Mouse (Mus musculus) liver, adult (tissue): ENCODE data around the gene 1700067K01Rik.
A peak's percentile ranks its signal among the peaks of the same experiment; 100 is the strongest.

Experiments
- GATA4 ChIP-seq: IDR thresholded peaks from 2 replicates; pipeline ENCODE4 v1.6.1; 2014; ENCODE audit warnings: mild to moderate bottlenecking, low read length; ENCODE audit not compliant: insufficient replicate concordance

1700067K01Rik gene

GRCm38 (mm10) chr8:83999057-83999705 is 2.1 kb upstream of the 1700067K01Rik start:
- no peak for TF ChIP-seq GATA4

- no peak for TF ChIP-seq GATA4
Measured at GRCm38 (mm10) chr8:83999825-84000224, 1.5 kb upstream of the 1700067K01Rik start.

- TF ChIP-seq GATA4: no peak
Measured at GRCm38 (mm10) chr8:84002957-84003611, 1.8 kb downstream of the 1700067K01Rik start.

- no peak for TF ChIP-seq GATA4
Measured at GRCm38 (mm10) chr8:84003612-84004246, 2.4 kb downstream of the 1700067K01Rik start.

- 0 out of 2 replicates have a peak, but pooled peaks have one; percentile 3 for TF ChIP-seq GATA4
Measured at GRCm38 (mm10) chr8:84004533-84005201, 3.4 kb downstream of the 1700067K01Rik start.

GRCm38 (mm10) chr8:84008362-84008761 is 7.1 kb downstream of the 1700067K01Rik start:
- TF ChIP-seq GATA4: no peak

GRCm38 (mm10) chr8:84009876-84010275 is 8.6 kb downstream of the 1700067K01Rik start:
- no peak for TF ChIP-seq GATA4

GRCm38 (mm10) chr8:84010625-84011611 is 9.6 kb downstream of the 1700067K01Rik start:
- TF ChIP-seq GATA4: no peak

GRCm38 (mm10) chr8:84011705-84012498 is 10.6 kb downstream of the 1700067K01Rik start, which contains the start of gene 2210011C24Rik:
2210011C24Rik (minus strand) TSS chr8:84012171.
- TF ChIP-seq GATA4: no peak

GRCm38 (mm10) chr8:84012499-84013165 is 11.3 kb downstream of the 1700067K01Rik start:
- no peak for TF ChIP-seq GATA4

- TF ChIP-seq GATA4: no peak
Measured at GRCm38 (mm10) chr8:84015833-84016232, 14.5 kb downstream of the 1700067K01Rik start.

GRCm38 (mm10) chr8:84019738-84020137 is 18.4 kb downstream of the 1700067K01Rik start:
- TF ChIP-seq GATA4: no peak

- TF ChIP-seq GATA4: no peak
Measured at GRCm38 (mm10) chr8:84021096-84021495, 19.8 kb downstream of the 1700067K01Rik start, which contains the start of gene Palm3. Palm3 (plus strand) TSS chr8:84021471.
